Mouse (Mus musculus) cortical plate, adult 2 months (tissue): Measurements from ENCODE around the gene Poln.

Experiments used
- CTCF ChIP-seq: fragments of 200-500 bp; IDR thresholded peaks from 2 replicates; pipeline ENCODE4 v1.5.1; 2011; ENCODE audit warnings: mild to moderate bottlenecking, control low read depth, low read length; ENCODE audit not compliant: insufficient read depth; ENCODE audit errors: extremely low read depth
- POLR2A ChIP-seq: fragments of 200-500 bp; IDR thresholded peaks from 2 replicates; pipeline ENCODE4 v1.6.1; 2011; ENCODE audit warnings: mild to moderate bottlenecking, low read length, control low read depth; ENCODE audit not compliant: insufficient read depth; ENCODE audit errors: extremely low read depth

GRCm38 (mm10) chr5:34207503-34207902 is 38.3 kb upstream of the Poln start:
- no peak for TF ChIP-seq CTCF
- TF ChIP-seq POLR2A: no peak
